Mouse (Mus musculus) MEL (cell line): ENCODE results near the gene Foxf2. TPM values are rescaled to one million over a fixed set of nuclear protein-coding genes. Genes with fewer than 3 reads are reported as not detected.

Experiments used
- DNase-seq: peaks from one replicate; pipeline ENCODE4 v3.0.0; 2011; ENCODE audit warnings: low read depth, low spot score
- H3K27ac ChIP-seq: 2 replicates; pipeline ENCODE4 v1.5.1; 2012; ENCODE audit warnings: low read depth, mild to moderate bottlenecking, control low read depth, low read length, moderate library complexity; ENCODE audit not compliant: control insufficient read depth
- H3K27me3 ChIP-seq, 2 experiments: fragments of 150-350 bp in 1 of 2; sonication (generic) in 1 of 2; 2 replicates each; pipeline ENCODE4 v1.6.1; 2012; ENCODE audit warnings: low read length in 2 of 2, mild to moderate bottlenecking in 2 of 2, improper control_type of control experiment in 1 of 2, moderate library complexity in 1 of 2; ENCODE audit not compliant: insufficient read depth in 2 of 2, control insufficient read depth in 1 of 2
- H3K36me3 ChIP-seq, 2 experiments: 2 replicates each; pipeline ENCODE4 v1.6.1; 2012 to 2014; ENCODE audit warnings: low read length in 2 of 2, improper control_type of control experiment in 1 of 2, inconsistent platforms in 1 of 2, mild to moderate bottlenecking in 1 of 2; ENCODE audit not compliant: insufficient read depth in 2 of 2, control insufficient read depth in 1 of 2
- H3K4me1 ChIP-seq, 2 experiments: fragments of 150-350 bp in 1 of 2; sonication (generic) in 1 of 2; 2 replicates each; pipeline ENCODE4 v1.6.1; 2012; ENCODE audit warnings: low read length in 2 of 2, improper control_type of control experiment in 1 of 2, mild to moderate bottlenecking in 1 of 2; ENCODE audit not compliant: insufficient read depth in 2 of 2, control insufficient read depth in 1 of 2
- H3K4me3 ChIP-seq, 2 experiments: fragments of 150-350 bp in 1 of 2; sonication (generic) in 1 of 2; 2 replicates each; pipeline ENCODE4 v1.5.1; 2012; ENCODE audit warnings: low read depth in 2 of 2, low read length in 2 of 2, mild to moderate bottlenecking in 2 of 2, moderate library complexity in 2 of 2, control low read depth in 1 of 2, improper control_type of control experiment in 1 of 2; ENCODE audit not compliant: control insufficient read depth in 1 of 2, insufficient read depth in 1 of 2
- H3K79me2 ChIP-seq: 2 replicates; pipeline ENCODE4 v1.6.1; 2012; ENCODE audit warnings: mild to moderate bottlenecking, low read length, moderate library complexity; ENCODE audit not compliant: control insufficient read depth, poor library complexity, insufficient read depth
- H3K9ac ChIP-seq: 2 replicates; pipeline ENCODE4 v1.6.1; 2012; ENCODE audit warnings: low read depth, mild to moderate bottlenecking, control low read depth, low read length, moderate library complexity; ENCODE audit not compliant: control insufficient read depth, poor library complexity, severe bottlenecking
- H3K9me3 ChIP-seq: fragments of 150-350 bp; sonication (generic); replicated peaks from 2 replicates; pipeline ENCODE4 v1.6.1; 2012; ENCODE audit warnings: mild to moderate bottlenecking, low read length, improper control_type of control experiment, moderate library complexity; ENCODE audit not compliant: insufficient read depth
- CHD2 ChIP-seq: IDR thresholded peaks from 2 replicates; pipeline ENCODE4 v1.6.1; 2011; ENCODE audit warnings: low read length, improper control_type of control experiment
- CTCF ChIP-seq, 3 experiments: IDR thresholded peaks in 2 of 3; conservative IDR thresholded peaks in 1 of 3; 2 replicates each; pipeline ENCODE4 v1.5.1; 2011 to 2012; ENCODE audit warnings: low read length in 3 of 3, low read depth in 2 of 3, mild to moderate bottlenecking in 2 of 3, improper control_type of control experiment in 1 of 3, inconsistent platforms in 1 of 3, mixed read lengths in 1 of 3, moderate library complexity in 1 of 3; ENCODE audit not compliant: control insufficient read depth in 1 of 3, insufficient read depth in 1 of 3, poor library complexity in 1 of 3, severe bottlenecking in 1 of 3
- E2F4 ChIP-seq: IDR thresholded peaks from 2 replicates; pipeline ENCODE4 v1.6.1; 2011; ENCODE audit warnings: low read depth, low read length, improper control_type of control experiment, borderline replicate concordance
- EP300 ChIP-seq, 2 experiments: IDR thresholded peaks; 2 replicates each; pipeline ENCODE4 v1.6.1; 2011; ENCODE audit warnings: improper control_type of control experiment in 2 of 2, low read length in 2 of 2, low read depth in 1 of 2, mild to moderate bottlenecking in 1 of 2
- ETS1 ChIP-seq: IDR thresholded peaks from 2 replicates; pipeline ENCODE4 v1.6.1; 2012; ENCODE audit warnings: low read depth, mild to moderate bottlenecking, inconsistent platforms, low read length, improper control_type of control experiment, moderate library complexity
- GATA1 ChIP-seq: IDR thresholded peaks from 2 replicates; pipeline ENCODE4 v1.6.1; 2011; ENCODE audit warnings: low read depth, low read length, improper control_type of control experiment
- HCFC1 ChIP-seq: IDR thresholded peaks from 2 replicates; pipeline ENCODE4 v1.6.1; 2012; ENCODE audit warnings: low read depth, mild to moderate bottlenecking, inconsistent platforms, low read length, improper control_type of control experiment, moderate library complexity
- JUND ChIP-seq: IDR thresholded peaks from 2 replicates; pipeline ENCODE4 v1.6.1; 2011; ENCODE audit warnings: low read depth, mild to moderate bottlenecking, improper control_type of control experiment, low read length
- MAFK ChIP-seq: IDR thresholded peaks from 2 replicates; pipeline ENCODE4 v1.6.1; 2011; ENCODE audit warnings: low read depth, mild to moderate bottlenecking, low read length, improper control_type of control experiment, borderline replicate concordance
- MAX ChIP-seq: IDR thresholded peaks from 2 replicates; pipeline ENCODE4 v1.6.1; 2011; ENCODE audit warnings: low read length, improper control_type of control experiment
- MAZ ChIP-seq: IDR thresholded peaks from 2 replicates; pipeline ENCODE4 v1.6.1; 2012; ENCODE audit warnings: low read depth, mild to moderate bottlenecking, inconsistent platforms, low read length, improper control_type of control experiment
- MEF2A ChIP-seq: IDR thresholded peaks from 2 replicates; pipeline ENCODE4 v1.6.1; 2014; ENCODE audit warnings: low read depth, mild to moderate bottlenecking, inconsistent platforms, low read length, improper control_type of control experiment; ENCODE audit not compliant: poor library complexity, insufficient replicate concordance, severe bottlenecking; ENCODE audit errors: extremely low read depth
- MXI1 ChIP-seq: IDR thresholded peaks from 2 replicates; pipeline ENCODE4 v1.6.1; 2011; ENCODE audit warnings: mild to moderate bottlenecking, low read depth, low read length, improper control_type of control experiment
- MYB ChIP-seq: IDR thresholded peaks from 2 replicates; pipeline ENCODE4 v1.6.1; 2011; ENCODE audit warnings: mild to moderate bottlenecking, low read depth, low read length, improper control_type of control experiment
- MYC ChIP-seq: IDR thresholded peaks from 2 replicates; pipeline ENCODE4 v1.6.1; 2011; ENCODE audit warnings: low read depth, mild to moderate bottlenecking, low read length, improper control_type of control experiment, moderate library complexity
- NRF1 ChIP-seq: IDR thresholded peaks from 2 replicates; pipeline ENCODE4 v1.6.1; 2014; ENCODE audit warnings: low read depth, mild to moderate bottlenecking, inconsistent platforms, low read length, improper control_type of control experiment, moderate library complexity; ENCODE audit not compliant: poor library complexity, insufficient read depth, severe bottlenecking
- POLR2A ChIP-seq, 2 experiments: IDR thresholded peaks; 2 replicates each; pipeline ENCODE4 v1.6.1; 2011 to 2012; ENCODE audit warnings: low read length in 2 of 2, mild to moderate bottlenecking in 2 of 2, control low read depth in 1 of 2, improper control_type of control experiment in 1 of 2, low read depth in 1 of 2, moderate library complexity in 1 of 2; ENCODE audit not compliant: control insufficient read depth in 1 of 2, insufficient read depth in 1 of 2, poor library complexity in 1 of 2
- POLR2AphosphoS5 ChIP-seq: IDR thresholded peaks from 2 replicates; pipeline ENCODE4 v1.6.1; 2012; ENCODE audit warnings: low read depth, borderline replicate concordance, mild to moderate bottlenecking, inconsistent platforms, low read length, moderate library complexity, mixed read lengths
- RAD21 ChIP-seq: IDR thresholded peaks from 2 replicates; pipeline ENCODE4 v1.6.1; 2011; ENCODE audit warnings: mild to moderate bottlenecking, low read depth, low read length, improper control_type of control experiment
- SIN3A ChIP-seq: IDR thresholded peaks from 2 replicates; pipeline ENCODE4 v1.6.1; 2012; ENCODE audit warnings: low read length, improper control_type of control experiment, inconsistent platforms
- SMC3 ChIP-seq: IDR thresholded peaks from 2 replicates; pipeline ENCODE4 v1.6.1; 2011; ENCODE audit warnings: low read depth, low read length, improper control_type of control experiment
- UBTF ChIP-seq: IDR thresholded peaks from 2 replicates; pipeline ENCODE4 v1.6.1; 2012; ENCODE audit warnings: low read depth, mild to moderate bottlenecking, inconsistent platforms, low read length, improper control_type of control experiment, moderate library complexity, borderline replicate concordance; ENCODE audit not compliant: insufficient read depth
- USF1 ChIP-seq: IDR thresholded peaks from 2 replicates; pipeline ENCODE4 v1.6.1; 2014; ENCODE audit warnings: low read depth, mild to moderate bottlenecking, inconsistent platforms, low read length, improper control_type of control experiment, moderate library complexity
- USF2 ChIP-seq, 2 experiments: IDR thresholded peaks; 2 replicates each; pipeline ENCODE4 v1.6.1; 2011 to 2012; ENCODE audit warnings: improper control_type of control experiment in 2 of 2, low read length in 2 of 2, borderline replicate concordance in 1 of 2, inconsistent platforms in 1 of 2, low read depth in 1 of 2, mild to moderate bottlenecking in 1 of 2; ENCODE audit not compliant: insufficient read depth in 1 of 2
- ZKSCAN1 ChIP-seq: IDR thresholded peaks from 2 replicates; pipeline ENCODE4 v1.6.1; 2012; ENCODE audit warnings: low read depth, mild to moderate bottlenecking, inconsistent platforms, low read length, improper control_type of control experiment, moderate library complexity
- ZMIZ1 ChIP-seq: IDR thresholded peaks from 2 replicates; pipeline ENCODE4 v1.6.1; 2012; ENCODE audit warnings: low read depth, mild to moderate bottlenecking, inconsistent platforms, low read length, improper control_type of control experiment, moderate library complexity
- polyA plus RNA-seq, 2 experiments: library from polyadenylated mRNA; stranded (reverse) in 1 of 2; unstranded in 1 of 2; fragments of >175 nt in 1 of 2; fragments of >200 nt in 1 of 2; gene quantifications; 2 replicates each; pipeline versions ENCODE4 v1.2.1 to v1.2.4; 2012; ENCODE audit warnings: low replicate concordance in 2 of 2, low read depth in 1 of 2; ENCODE audit not compliant: insufficient read length in 2 of 2, insufficient read depth in 1 of 2, missing spikeins in 1 of 2
- total RNA-seq: library from RNA; depleted of rRNA; stranded (reverse); fragments of 300-350 nt; gene quantifications from 2 replicates; pipeline ENCODE4 v1.2.3, GENCODE M21; 2012

Foxf2 gene
- total and polyA plus RNA-seq, 3 experiments: not detected

DNA sequence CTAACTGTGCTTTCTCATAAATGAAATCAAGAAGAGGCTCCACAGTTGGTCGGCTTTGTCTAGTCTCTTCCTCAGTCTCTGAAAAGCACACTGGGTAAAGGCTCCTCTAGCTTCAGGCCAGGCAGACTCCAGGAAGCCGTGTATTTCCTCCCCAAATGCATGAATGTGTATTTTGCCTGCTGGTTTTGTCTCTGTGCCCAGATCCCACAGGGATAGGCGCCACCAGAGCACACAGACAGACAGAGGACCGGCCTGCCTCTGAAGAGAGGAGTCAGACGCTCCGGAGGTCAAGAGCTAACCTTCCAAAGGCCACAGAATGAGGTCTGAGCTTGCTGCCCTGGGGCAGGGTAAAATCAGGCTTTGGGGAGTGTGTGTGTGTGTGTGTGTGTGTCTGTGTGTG is 48.0 kb upstream of the Foxf2 start:
- H3K9ac ChIP-seq: no peak overlapping the region
- no peaks in the 10 kb centered on the region for H3K36me3 ChIP-seq
- no peaks in the 10 kb centered on the region for H3K9me3 ChIP-seq
- H3K27me3 ChIP-seq: no peaks in the 10 kb centered on the region; a peak in 1 of 4 replicates
- H3K79me2 ChIP-seq: no peaks in the 10 kb centered on the region
- DNase-seq: no peak
- H3K4me1 ChIP-seq: no peaks in the 10 kb centered on the region
- TF ChIP-seq NRF1 (no peak), CHD2 (no peak), MAZ (no peak), ETS1 (no peak), GATA1 (no peak), MEF2A (no peak), E2F4 (no peak), SMC3 (no peak), MYB (no peak), UBTF (no peak), USF2 (IDR thresholded peaks at IDR 0.05; ENCODE audit: borderline replicate concordance in 1 of 2, insufficient read depth in 1 of 2, low read depth in 1 of 2, low read length in 2 of 2) (no peak), USF1 (no peak), JUND (no peak), MAX (no peak), RAD21 (no peak), ZMIZ1 (no peak), ZKSCAN1 (no peak), MXI1 (no peak)
- TF ChIP-seq, all 39 proteins: peak for 0
- no peak overlapping the region for H3K27ac ChIP-seq
- H3K4me3 ChIP-seq: no peak overlapping the region

DNA sequence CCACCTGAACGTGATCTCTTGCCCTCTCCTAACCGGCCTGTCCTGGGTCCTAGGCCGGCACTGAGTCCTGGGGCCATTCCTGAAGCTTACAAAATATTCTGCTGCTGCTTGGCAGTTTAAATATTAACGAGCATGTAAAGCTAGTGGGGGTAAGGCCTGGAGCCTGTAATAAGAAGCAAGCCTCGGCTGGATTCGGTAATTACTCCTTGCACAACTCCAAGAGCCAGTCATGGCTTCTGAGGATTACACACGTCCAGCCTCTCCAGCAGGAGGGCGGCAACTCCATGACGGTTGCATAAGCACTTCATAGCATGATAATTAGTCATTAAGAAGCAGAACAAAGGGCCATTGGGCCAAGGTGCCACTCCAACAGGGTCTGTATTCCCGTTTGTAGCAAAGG is 47.2 kb upstream of the Foxf2 start:
- H3K36me3 ChIP-seq: no peaks in the 10 kb centered on the region
- no peaks in the 10 kb centered on the region; a peak in 1 of 4 replicates for H3K27me3 ChIP-seq
- no peak overlapping the region for H3K9ac ChIP-seq
- no peak for DNase-seq
- no peak overlapping the region for H3K4me3 ChIP-seq
- no peaks in the 10 kb centered on the region for H3K9me3 ChIP-seq
- H3K79me2 ChIP-seq: no peaks in the 10 kb centered on the region
- TF ChIP-seq UBTF (no peak), CHD2 (no peak), EP300 (IDR thresholded peaks at IDR 0.05; ENCODE audit: low read depth in 1 of 2, low read length in 2 of 2) (no peak), MYC (no peak), SIN3A (no peak), MAFK (no peak), MXI1 (no peak), RAD21 (no peak), POLR2AphosphoS5 (no peak), CTCF (IDR thresholded peaks at IDR 0.05 in 2 of 3, conservative IDR thresholded peaks at IDR 0.05 in 1 of 3; ENCODE audit: control insufficient read depth in 1 of 3, insufficient read depth in 1 of 3, low read depth in 2 of 3, low read length in 3 of 3, poor library complexity in 1 of 3, severe bottlenecking in 1 of 3) (no peak), ZKSCAN1 (no peak), HCFC1 (no peak), USF1 (no peak), NRF1 (no peak), POLR2A (IDR thresholded peaks at IDR 0.05; ENCODE audit: control insufficient read depth in 1 of 2, insufficient read depth in 1 of 2, low read depth in 1 of 2, low read length in 2 of 2, poor library complexity in 1 of 2) (no peak)
- no peaks in the 10 kb centered on the region for H3K4me1 ChIP-seq
- H3K27ac ChIP-seq: no peak overlapping the region
